In genomic region chr6:82119322-82120162, GRCm38 (mm10) we compare ENCODE assay signal across 8 mouse cellular contexts.
DNase-seq lines count a peak whose midpoint lies in the region; ATAC-seq lines count a peak whose summit lies in the region.

No protein-coding gene starts in this region.

- H3K27ac ChIP-seq in embryonic facial prominence, embryonic 10.5 days (replicated peaks), result 0 out of 2 replicates have a peak overlapping the region, but pooled peaks have one; percentile 11
- no peak overlapping the region for H3K27ac ChIP-seq in limb, embryonic 12.5 days
- H3K27ac ChIP-seq in midbrain, embryonic 15.5 days, result no peak overlapping the region

- peaks cover 14% of the 10 kb centered on the region for H3K4me1 ChIP-seq in megakaryocyte, embryonic 14.5 days
- peaks cover 16% of the 10 kb centered on the region for H3K4me1 ChIP-seq in embryonic facial prominence, embryonic 10.5 days
- peaks cover 8% of the 10 kb centered on the region for H3K4me1 ChIP-seq in limb, embryonic 12.5 days (replicated peaks)
- peaks cover 3% of the 10 kb centered on the region; the same call in 1 of the 2 replicates for H3K4me1 ChIP-seq in midbrain, embryonic 15.5 days

- 25% methylated on average over 16 of the region's 16 CpGs for WGBS in embryonic facial prominence, embryonic 10.5 days
- 32% methylated on average over 16 of the region's 16 CpGs for WGBS in limb, embryonic 12.5 days
- 23% methylated on average over 16 of the region's 16 CpGs for WGBS in midbrain, embryonic 15.5 days

- ATAC-seq in megakaryocyte, adult 5-6 weeks (ENCODE audit: poor library complexity, severe bottlenecking), result no peak
- no peak for ATAC-seq in limb, embryonic 12.5 days (ENCODE audit: insufficient number of reproducible peaks, insufficient read depth, low FRiP score, low TSS enrichment, low read depth)
- ATAC-seq in midbrain, embryonic 15.5 days (replicated peaks), result peak; percentile 80; the same call in 1 of the 2 replicates

- no peaks in the 10 kb centered on the region for H3K9me3 ChIP-seq in megakaryocyte, embryonic 14.5 days
- no peaks in the 10 kb centered on the region for H3K9me3 ChIP-seq in embryonic facial prominence, embryonic 10.5 days
- H3K9me3 ChIP-seq in limb, embryonic 12.5 days, result no peaks in the 10 kb centered on the region
- no peaks in the 10 kb centered on the region for H3K9me3 ChIP-seq in midbrain, embryonic 15.5 days

- H3K9ac ChIP-seq in limb, embryonic 12.5 days (replicated peaks), result no peak overlapping the region
- H3K9ac ChIP-seq in midbrain, embryonic 15.5 days, result no peak overlapping the region

- H3K27me3 ChIP-seq in megakaryocyte, embryonic 14.5 days (replicated peaks), result peaks cover 12% of the 10 kb centered on the region
- H3K27me3 ChIP-seq in embryonic facial prominence, embryonic 10.5 days (replicated peaks; ENCODE audit: low read depth, poor library complexity, severe bottlenecking), result no peaks in the 10 kb centered on the region
- H3K27me3 ChIP-seq in limb, embryonic 12.5 days, result peaks cover 7% of the 10 kb centered on the region
- H3K27me3 ChIP-seq in midbrain, embryonic 15.5 days (replicated peaks), result no peaks in the 10 kb centered on the region

- H3K4me2 ChIP-seq in limb, embryonic 12.5 days, result peak overlapping the region; percentile 42
- peak overlapping the region; percentile 36; the same call in 1 of the 2 replicates for H3K4me2 ChIP-seq in midbrain, embryonic 15.5 days

- peak overlapping the region; percentile 85 for H3K4me3 ChIP-seq in megakaryocyte, embryonic 14.5 days (replicated peaks)
- peak overlapping the region; percentile 27 for H3K4me3 ChIP-seq in embryonic facial prominence, embryonic 10.5 days
- peak overlapping the region; percentile 21 for H3K4me3 ChIP-seq in limb, embryonic 12.5 days (replicated peaks)
- H3K4me3 ChIP-seq in midbrain, embryonic 15.5 days, result 0 out of 2 replicates have a peak overlapping the region, but pooled peaks have one; percentile 12

- no peaks in the 10 kb centered on the region for H3K36me3 ChIP-seq in megakaryocyte, embryonic 14.5 days (replicated peaks; ENCODE audit: low read length)
- no peaks in the 10 kb centered on the region for H3K36me3 ChIP-seq in embryonic facial prominence, embryonic 10.5 days (replicated peaks)
- H3K36me3 ChIP-seq in limb, embryonic 12.5 days, result no peaks in the 10 kb centered on the region
- no peaks in the 10 kb centered on the region for H3K36me3 ChIP-seq in midbrain, embryonic 15.5 days (replicated peaks)

- DNase-seq in embryonic facial prominence, embryonic 10.5 days (ENCODE audit: low spot score), result peak; percentile 65
- peak; percentile 16 to 28 for DNase-seq in heart, adult 9 months (ENCODE audit: low spot score in 2 of 2)
- DNase-seq in kidney, adult 8-10 months, result peak; percentile 86 to 89
- peak; percentile 81 for DNase-seq in testis, postnatal 10 days (ENCODE audit: low spot score)

Comparison
In these comparisons a context has a peak if more than half of its experiments do, and no peak if none do; other contexts are left out.
1. H3K4me3 ChIP-seq: peak in every context shown above with its lines; median percentile 85 in megakaryocyte, embryonic 14.5 days; 27 in embryonic facial prominence, embryonic 10.5 days; 21 in limb, embryonic 12.5 days; 12 in midbrain, embryonic 15.5 days.
2. DNase-seq: peak in every context shown above with its lines; median percentile 88 in kidney, adult 8-10 months; 81 in testis, postnatal 10 days; 65 in embryonic facial prominence, embryonic 10.5 days; 22 in heart, adult 9 months.